Mouse (Mus musculus) midbrain, embryonic 16.5 days (tissue): Measurements from ENCODE around the gene Adk. TPM values are rescaled to one million over a fixed set of nuclear protein-coding genes. Genes with fewer than 3 reads are reported as not detected.
"Not testable (repeated sequence)": the region's sequence is repeated elsewhere in the genome, so short reads cannot be mapped to it uniquely, and the experiment has no call there.

ENCODE experiments used
- ATAC-seq: fragments of 200-750 bp; cut with Nextera tagmentation; 2 replicates; pipeline ENCODE4 v1.8.0; 2017; ENCODE audit warnings: moderate TSS enrichment
- H3K27ac ChIP-seq: fragments of 300-500 bp; sonication (generic); 2 replicates; pipeline ENCODE4 v1.5.1; 2014; ENCODE audit warnings: mild to moderate bottlenecking, low read length, mixed read lengths
- H3K27me3 ChIP-seq: fragments of 300-500 bp; sonication (generic); 2 replicates; pipeline ENCODE4 v1.6.1; 2014; ENCODE audit warnings: low read depth, low read length, mixed read lengths; ENCODE audit not compliant: control insufficient read depth, insufficient read depth
- H3K36me3 ChIP-seq: fragments of 300-500 bp; sonication (generic); 2 replicates; pipeline ENCODE4 v1.6.1; 2014; ENCODE audit warnings: mild to moderate bottlenecking, low read length, moderate library complexity, mixed read lengths; ENCODE audit not compliant: control insufficient read depth, insufficient read depth
- H3K4me1 ChIP-seq: fragments of 300-500 bp; sonication (generic); 2 replicates; pipeline ENCODE4 v1.6.1; 2014; ENCODE audit warnings: mild to moderate bottlenecking, low read length, mixed read lengths; ENCODE audit not compliant: control insufficient read depth, insufficient read depth
- H3K4me2 ChIP-seq: fragments of 300-500 bp; sonication (generic); 2 replicates; pipeline ENCODE4 v1.6.1; 2014; ENCODE audit warnings: mild to moderate bottlenecking, low read length, mixed read lengths
- H3K4me3 ChIP-seq: fragments of 300-500 bp; sonication (generic); 2 replicates; pipeline ENCODE4 v1.5.1; 2014; ENCODE audit warnings: low read depth, mild to moderate bottlenecking, low read length, moderate library complexity, mixed read lengths
- H3K9ac ChIP-seq: fragments of 300-500 bp; sonication (generic); 2 replicates; pipeline ENCODE4 v1.6.1; 2014; ENCODE audit warnings: low read depth, low read length, mixed read lengths
- H3K9me3 ChIP-seq: fragments of 300-500 bp; sonication (generic); replicated peaks from 2 replicates; pipeline ENCODE4 v1.6.1; 2014; ENCODE audit warnings: mild to moderate bottlenecking, low read length, mixed read lengths; ENCODE audit not compliant: control insufficient read depth, poor library complexity, severe bottlenecking
- WGBS: fragments of 180-500 bp; shearing (Covaris S2); extraction: QIAGEN DNeasy Blood & Tissue Kit; methylation state at CpG from one replicate; pipeline ENCODE4 v1.1.7; 2014; 5-methylcytosine and 5-hydroxymethylcytosine counted together
- polyA plus RNA-seq: library from polyadenylated mRNA; unstranded; fragments of >200 nt; fragmentation: Nextera tagmentation; extraction: Ambion mirVana; gene quantifications from 2 replicates; pipeline ENCODE4 v1.2.1, GENCODE M21; 2015

The Adk gene
- polyA plus RNA-seq, 1 experiment from 2014 or later: 40.4 TPM

- H3K4me1 ChIP-seq: no peaks in the 10 kb centered on the region
- no peak for ATAC-seq
- WGBS: 95% methylated on average over 8 of the region's 8 CpGs
- H3K36me3 ChIP-seq: no peaks in the 10 kb centered on the region
- no peaks in the 10 kb centered on the region for H3K27me3 ChIP-seq
- no peaks in the 10 kb centered on the region for H3K9me3 ChIP-seq
- H3K9ac ChIP-seq: no peak overlapping the region
- H3K4me2 ChIP-seq: no peak overlapping the region
- H3K27ac ChIP-seq: no peak overlapping the region
- no peak overlapping the region for H3K4me3 ChIP-seq
These were observed 427.2 kb downstream of the Adk start for GRCm38 (mm10) chr14:21479566-21479965.

GRCm38 (mm10) chr14:21480191-21480590 is 427.8 kb downstream of the Adk start:
- ATAC-seq: no peak
- H3K4me1 ChIP-seq: no peaks in the 10 kb centered on the region
- H3K36me3 ChIP-seq: no peaks in the 10 kb centered on the region
- no peak overlapping the region for H3K4me2 ChIP-seq
- H3K4me3 ChIP-seq: no peak overlapping the region
- no peak overlapping the region for H3K9ac ChIP-seq
- WGBS: 93% methylated on average over 5 of the region's 5 CpGs
- no peak overlapping the region for H3K27ac ChIP-seq
- no peaks in the 10 kb centered on the region for H3K27me3 ChIP-seq
- no peaks in the 10 kb centered on the region for H3K9me3 ChIP-seq

DNA sequence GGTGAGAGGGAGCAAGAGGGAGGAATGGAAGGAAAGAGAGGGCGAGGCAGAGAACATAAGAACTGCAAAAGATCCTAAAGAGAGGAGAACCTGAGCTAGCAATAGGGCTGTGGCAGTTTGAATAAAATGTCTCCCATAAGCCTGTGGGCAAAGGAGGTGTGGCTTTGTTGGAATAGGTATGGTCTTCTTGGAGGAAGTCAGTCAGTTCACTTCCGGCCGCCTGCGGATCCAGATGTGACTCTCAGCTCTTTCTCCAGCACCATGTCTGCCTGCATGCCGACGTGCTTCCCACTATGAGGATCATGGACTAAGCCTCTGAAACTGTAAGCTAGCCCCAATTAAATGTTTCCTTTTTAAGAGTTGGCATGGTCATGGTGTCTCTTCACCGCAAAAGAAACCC is 428.9 kb downstream of the Adk start, which contains the start of gene Kat6b:
Gene Kat6b (plus strand): TSS at position 204 of the 400 bp plus-strand sequence.
- Histone ChIP-seq H3K27ac (no peak within 1 kb of the TSS), H3K4me3 (no peak within 1 kb of the TSS), H3K4me2 (no peak within 1 kb of the TSS), H3K9ac (no peak within 1 kb of the TSS), H3K9me3 (no peaks in the 10 kb centered on the region), H3K4me1 (no peaks in the 10 kb centered on the region), H3K27me3 (no peaks in the 10 kb centered on the region), H3K36me3 (no peaks in the 10 kb centered on the region)
- ATAC-seq: no peak
- 95% methylated on average over 7 of the region's 7 CpGs for WGBS

DNA sequence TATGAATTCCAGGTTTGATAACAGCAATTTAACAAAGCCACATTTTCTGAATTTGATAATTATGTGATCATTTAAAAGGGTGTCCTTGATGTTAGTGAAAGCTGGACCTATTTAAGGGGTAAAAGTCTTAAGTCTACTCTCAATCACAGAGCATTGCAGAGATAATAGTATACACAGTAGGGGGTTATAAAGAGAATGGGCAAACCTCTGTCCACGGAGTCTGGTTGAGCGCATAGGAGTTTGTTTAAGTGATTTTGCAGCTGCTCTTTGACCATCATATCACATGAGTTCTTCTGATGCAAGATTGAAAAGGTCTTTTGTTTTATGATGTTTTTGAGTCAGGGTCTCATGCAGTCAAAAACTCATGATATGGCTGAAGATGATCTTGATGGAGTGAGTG is 431.8 kb downstream of the Adk start:
- H3K9me3 ChIP-seq: no peaks in the 10 kb centered on the region
- no peaks in the 10 kb centered on the region for H3K27me3 ChIP-seq
- no peak for ATAC-seq
- no peak overlapping the region for H3K9ac ChIP-seq
- H3K4me2 ChIP-seq: no peak overlapping the region
- WGBS: 64% methylated on average over 2 of the region's 2 CpGs
- no peaks in the 10 kb centered on the region for H3K4me1 ChIP-seq
- no peaks in the 10 kb centered on the region for H3K36me3 ChIP-seq
- H3K27ac ChIP-seq: no peak overlapping the region
- H3K4me3 ChIP-seq: no peak overlapping the region

DNA sequence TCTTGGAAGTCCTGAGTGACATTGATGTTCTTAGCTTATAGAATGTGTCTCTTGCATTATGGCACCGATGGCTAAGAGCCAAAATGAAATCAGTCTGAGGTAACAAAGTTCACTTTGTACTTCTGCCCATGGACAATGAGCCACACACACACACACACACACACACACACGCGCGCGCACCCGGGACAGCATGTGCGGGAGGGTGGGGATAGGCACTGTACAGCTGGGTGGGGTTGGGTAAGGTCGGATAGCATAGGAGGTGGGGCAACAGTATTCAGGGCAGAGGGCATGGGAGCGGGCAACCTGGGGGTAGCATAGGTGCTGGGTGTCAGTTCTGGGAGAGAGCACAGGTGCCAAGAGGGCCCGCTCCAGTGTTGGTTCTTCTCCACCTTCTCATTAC is 432.3 kb downstream of the Adk start:
- no peaks in the 10 kb centered on the region for H3K9me3 ChIP-seq
- H3K27me3 ChIP-seq: no peaks in the 10 kb centered on the region
- no peaks in the 10 kb centered on the region for H3K36me3 ChIP-seq
- WGBS: 96% methylated on average over 10 of the region's 10 CpGs
- no peaks in the 10 kb centered on the region for H3K4me1 ChIP-seq
- H3K4me2 ChIP-seq: no peak overlapping the region
- H3K27ac ChIP-seq: no peak overlapping the region
- ATAC-seq: no peak
- H3K4me3 ChIP-seq: no peak overlapping the region
- no peak overlapping the region for H3K9ac ChIP-seq

- H3K9ac ChIP-seq: no peak overlapping the region
- no peak for ATAC-seq
- no peak overlapping the region for H3K4me2 ChIP-seq
- 91% methylated on average over 3 of the region's 3 CpGs for WGBS
- H3K9me3 ChIP-seq: no peaks in the 10 kb centered on the region
- no peaks in the 10 kb centered on the region for H3K4me1 ChIP-seq
- no peaks in the 10 kb centered on the region for H3K27me3 ChIP-seq
- no peaks in the 10 kb centered on the region for H3K36me3 ChIP-seq
- no peak overlapping the region for H3K4me3 ChIP-seq
- no peak overlapping the region for H3K27ac ChIP-seq
These were observed 433.7 kb downstream of the Adk start for GRCm38 (mm10) chr14:21485961-21486520.

- not testable (repeated sequence) for ATAC-seq, H3K27ac ChIP-seq, H3K36me3 ChIP-seq, H3K4me1 ChIP-seq, H3K4me2 ChIP-seq, H3K9me3 ChIP-seq, H3K4me3 ChIP-seq, H3K27me3 ChIP-seq, H3K9ac ChIP-seq
- 100% methylated on average over 2 of the region's 2 CpGs for whole genome bisulfite sequencing
These were observed 434.8 kb downstream of the Adk start for GRCm38 (mm10) chr14:21487135-21487534.

GRCm38 (mm10) chr14:21488426-21489115 is 436.2 kb downstream of the Adk start:
- not testable (repeated sequence) for H3K27me3 ChIP-seq, H3K4me1 ChIP-seq, H3K36me3 ChIP-seq, H3K4me2 ChIP-seq, H3K9me3 ChIP-seq, H3K4me3 ChIP-seq, H3K9ac ChIP-seq, ATAC-seq
- H3K27ac ChIP-seq: 0 out of 2 replicates have a peak overlapping the region, but pooled peaks have one; percentile 19
- 59% methylated on average over 8 of the region's 9 CpGs for WGBS

GRCm38 (mm10) chr14:21489116-21489485 is 436.7 kb downstream of the Adk start:
- no peaks in the 10 kb centered on the region for H3K27me3 ChIP-seq
- H3K4me1 ChIP-seq: no peaks in the 10 kb centered on the region
- ATAC-seq: no peak
- H3K4me3 ChIP-seq: no peak overlapping the region
- no peaks in the 10 kb centered on the region for H3K36me3 ChIP-seq
- H3K27ac ChIP-seq: 0 out of 2 replicates have a peak overlapping the region, but pooled peaks have one; percentile 19
- no peak overlapping the region for H3K4me2 ChIP-seq
- 42% methylated on average over 3 of the region's 3 CpGs for WGBS
- 0 out of 2 replicates have a peak overlapping the region, but pooled peaks have one; percentile 16 for H3K9ac ChIP-seq
- no peaks in the 10 kb centered on the region; the same call in 1 of the 2 replicates for H3K9me3 ChIP-seq
